Mouse (Mus musculus): ENCODE results near the gene Cstf3. TPM values are rescaled to one million over a fixed set of nuclear protein-coding genes. Genes with fewer than 3 reads are reported as not detected.

Cstf3 gene
- polyA plus RNA-seq, 1 experiment from 2014 or later = 91.1 TPM

GRCm38 (mm10) chr2:104711585-104712485 is 121.5 kb downstream of the Cstf3 start, which contains the start of gene Tcp11l1:
Gene Tcp11l1, minus strand, starts transcription at chr2:104712169.
- Histone ChIP-seq H3K9me3 (ENCODE audit: control insufficient read depth, low read length) (no peaks in the 10 kb centered on the region), H3K4me2 (ENCODE audit: low read depth) (peak within 1 kb of the TSS; percentile 70), H3K4me1 (ENCODE audit: control insufficient read depth, insufficient read depth, low read length) (peaks cover 8% of the 10 kb centered on the region), H3K27ac (ENCODE audit: low read depth, low read length) (peak within 1 kb of the TSS; percentile 84), H3K9ac (ENCODE audit: low read length) (peak within 1 kb of the TSS; percentile 85), H3K36me3 (ENCODE audit: control insufficient read depth, insufficient read depth, low read length) (no peaks in the 10 kb centered on the region), H3K4me3 (ENCODE audit: low read depth, low read length) (peak within 1 kb of the TSS; percentile 73), H3K27me3 (ENCODE audit: control insufficient read depth, insufficient read depth, low read length) (no peaks in the 10 kb centered on the region)
- DNase-seq (ENCODE audit: low spot score) (peak; percentile 80), ATAC-seq (ENCODE audit: insufficient read depth, low FRiP score, low TSS enrichment) (peak; percentile 89)
- under 1% methylated on average over 92 of the region's 99 CpGs for WGBS

- peak overlapping the region; percentile 70 for H3K4me2 ChIP-seq (ENCODE audit: low read depth)
- 5% methylated on average over 7 of the region's 7 CpGs for WGBS
- peak overlapping the region; percentile 73 for H3K4me3 ChIP-seq (ENCODE audit: low read depth, low read length)
- no peaks in the 10 kb centered on the region for H3K9me3 ChIP-seq (ENCODE audit: control insufficient read depth, low read length)
- no peak for DNase-seq (ENCODE audit: low spot score)
- peak; percentile 36 for ATAC-seq (ENCODE audit: insufficient read depth, low FRiP score, low TSS enrichment)
- peak overlapping the region; percentile 84 for H3K27ac ChIP-seq (ENCODE audit: low read depth, low read length)
- H3K36me3 ChIP-seq (ENCODE audit: control insufficient read depth, insufficient read depth, low read length) = no peaks in the 10 kb centered on the region
- H3K9ac ChIP-seq (ENCODE audit: low read length) = peak overlapping the region; percentile 85
- no peaks in the 10 kb centered on the region for H3K27me3 ChIP-seq (ENCODE audit: control insufficient read depth, insufficient read depth, low read length)
- H3K4me1 ChIP-seq (ENCODE audit: control insufficient read depth, insufficient read depth, low read length) = peaks cover 8% of the 10 kb centered on the region
Observed at GRCm38 (mm10) chr2:104712486-104712809, 122.1 kb downstream of the Cstf3 start.

GRCm38 (mm10) chr2:104714254-104714691 is 124.0 kb downstream of the Cstf3 start:
- H3K4me2 ChIP-seq (ENCODE audit: low read depth) = no peak overlapping the region
- DNase-seq (ENCODE audit: low spot score) = no peak
- no peaks in the 10 kb centered on the region for H3K9me3 ChIP-seq (ENCODE audit: control insufficient read depth, low read length)
- peaks cover 8% of the 10 kb centered on the region for H3K4me1 ChIP-seq (ENCODE audit: control insufficient read depth, insufficient read depth, low read length)
- H3K36me3 ChIP-seq (ENCODE audit: control insufficient read depth, insufficient read depth, low read length) = no peaks in the 10 kb centered on the region
- no peaks in the 10 kb centered on the region for H3K27me3 ChIP-seq (ENCODE audit: control insufficient read depth, insufficient read depth, low read length)
- no peak for ATAC-seq (ENCODE audit: insufficient read depth, low FRiP score, low TSS enrichment)
- 36% methylated on average over 15 of the region's 15 CpGs for WGBS
- no peak overlapping the region for H3K9ac ChIP-seq (ENCODE audit: low read length)
- no peak overlapping the region for H3K27ac ChIP-seq (ENCODE audit: low read depth, low read length)
- no peak overlapping the region for H3K4me3 ChIP-seq (ENCODE audit: low read depth, low read length)

Other genes with a start within 250 kb of the Cstf3 start
- gene D430041D05Rik, start 179.5 kb upstream of the Cstf3 start, polyA plus RNA-seq (2014; fragmentation: Nextera tagmentation; extraction: Ambion mirVana) = 3.5 and 3.6 TPM in 2 replicates
- gene Hipk3, start 96.1 kb upstream of the Cstf3 start, polyA plus RNA-seq (2014; fragmentation: Nextera tagmentation; extraction: Ambion mirVana) = 14.9 and 15.4 TPM in 2 replicates
- gene Tcp11l1, start 121.6 kb downstream of the Cstf3 start, polyA plus RNA-seq (2014; fragmentation: Nextera tagmentation; extraction: Ambion mirVana) = 67.8 and 71.4 TPM in 2 replicates
- not detected in 2 replicates for gene Pin1rt1, start 125.9 kb downstream of the Cstf3 start, polyA plus RNA-seq (2014; fragmentation: Nextera tagmentation; extraction: Ambion mirVana)
- gene Depdc7, start 152.4 kb downstream of the Cstf3 start, polyA plus RNA-seq (2014; fragmentation: Nextera tagmentation; extraction: Ambion mirVana) = 2.9 and 4.1 TPM in 2 replicates
- gene Qser1, start 226.2 kb downstream of the Cstf3 start, polyA plus RNA-seq (2014; fragmentation: Nextera tagmentation; extraction: Ambion mirVana) = 13.9 and 14.8 TPM in 2 replicates